Mouse (Mus musculus) liver, embryonic 11.5 days (tissue): ENCODE measurements at regions not wholly inside any gene's neighbourhood (a gene's known extent, or its start where the extent isn't known, plus 50 kb on each side); places are given as distances from the start of the nearest gene placed in this dataset.

ENCODE experiments used
- ATAC-seq: fragments of 200-750 bp; cut with Nextera tagmentation; replicated peaks from 2 replicates; pipeline ENCODE4 v1.8.0; 2017; ENCODE audit warnings: moderate number of reproducible peaks, mild to moderate bottlenecking, moderate TSS enrichment, moderate library complexity; ENCODE audit not compliant: low FRiP score
- DNase-seq: peaks from one replicate; pipeline ENCODE4 v3.0.0-alpha.2; 2017; ENCODE audit warnings: low spot score
- H3K27ac ChIP-seq: fragments of 300-500 bp; sonication (generic); 2 replicates; pipeline ENCODE4 v1.5.1; 2014; ENCODE audit warnings: mild to moderate bottlenecking, low read depth, low read length, control low read depth
- H3K27me3 ChIP-seq: fragments of 300-500 bp; sonication (generic); replicated peaks from 2 replicates; pipeline ENCODE4 v1.6.1; 2014; ENCODE audit warnings: low read length, mixed read lengths; ENCODE audit not compliant: control insufficient read depth, insufficient read depth
- H3K36me3 ChIP-seq: fragments of 300-500 bp; sonication (generic); 2 replicates; pipeline ENCODE4 v1.6.1; 2014; ENCODE audit warnings: mild to moderate bottlenecking, low read length, moderate library complexity, mixed read lengths; ENCODE audit not compliant: control insufficient read depth, insufficient read depth
- H3K4me1 ChIP-seq: fragments of 300-500 bp; sonication (generic); replicated peaks from 2 replicates; pipeline ENCODE4 v1.6.1; 2014; ENCODE audit warnings: low read length, mixed read lengths; ENCODE audit not compliant: control insufficient read depth, insufficient read depth
- H3K4me2 ChIP-seq: fragments of 300-500 bp; sonication (generic); 2 replicates; pipeline ENCODE4 v1.6.1; 2014; ENCODE audit warnings: mild to moderate bottlenecking, control low read depth, moderate library complexity
- H3K4me3 ChIP-seq: fragments of 300-500 bp; sonication (generic); 2 replicates; pipeline ENCODE4 v1.5.1; 2014; ENCODE audit warnings: low read depth, low read length, control low read depth
- H3K9ac ChIP-seq: fragments of 300-500 bp; sonication (generic); 2 replicates; pipeline ENCODE4 v1.6.1; 2014; ENCODE audit warnings: low read depth, low read length, control low read depth
- H3K9me3 ChIP-seq: fragments of 300-500 bp; sonication (generic); 2 replicates; pipeline ENCODE4 v1.6.1; 2016; ENCODE audit warnings: low read length, inconsistent platforms, mixed read lengths; ENCODE audit not compliant: control insufficient read depth
- WGBS: fragments of 180-500 bp; shearing (Covaris S2); extraction: QIAGEN DNeasy Blood & Tissue Kit; methylation state at CpG from one replicate; pipeline ENCODE4 v1.1.7; 2014; 5-methylcytosine and 5-hydroxymethylcytosine counted together

DNA sequence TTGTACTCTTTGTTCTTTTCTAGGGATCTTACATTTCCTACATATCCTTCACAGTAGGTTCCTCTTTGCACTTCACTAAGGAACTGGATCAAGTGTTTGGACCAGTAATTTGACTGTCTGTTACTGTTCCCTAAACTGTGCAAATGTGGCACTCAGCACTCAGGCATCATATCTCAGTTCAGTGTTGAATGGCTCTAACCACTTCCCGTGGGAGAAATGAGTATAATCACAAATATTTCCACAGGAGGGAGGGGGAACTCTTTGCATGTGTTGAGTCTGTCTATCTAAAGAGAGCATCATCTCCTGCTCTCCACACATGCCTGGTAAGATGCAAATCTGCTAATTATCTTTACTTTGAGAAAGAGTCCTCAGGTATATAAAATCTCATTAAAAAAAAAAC, 588.5 kb downstream of the Plod2 start:
- H3K27ac ChIP-seq = no peak overlapping the region
- H3K9me3 ChIP-seq = no peaks in the 10 kb centered on the region
- no peak overlapping the region for H3K4me2 ChIP-seq
- H3K4me1 ChIP-seq = no peaks in the 10 kb centered on the region
- no peak for ATAC-seq
- DNase-seq = no peak
- H3K27me3 ChIP-seq = no peaks in the 10 kb centered on the region
- WGBS = 58% methylated on average over 1 of the region's 1 CpGs
- H3K9ac ChIP-seq = no peak overlapping the region
- H3K36me3 ChIP-seq = no peaks in the 10 kb centered on the region
- H3K4me3 ChIP-seq = no peak overlapping the region

GRCm38 (mm10) chr9:93131620-93132200, 589.7 kb downstream of the Plod2 start:
- Histone ChIP-seq H3K4me1 (no peaks in the 10 kb centered on the region), H3K9me3 (no peaks in the 10 kb centered on the region), H3K27me3 (no peaks in the 10 kb centered on the region), H3K27ac (no peak overlapping the region), H3K9ac (no peak overlapping the region), H3K36me3 (no peaks in the 10 kb centered on the region), H3K4me3 (no peak overlapping the region), H3K4me2 (no peak overlapping the region)
- DNase-seq (no peak), ATAC-seq (no peak)

DNA sequence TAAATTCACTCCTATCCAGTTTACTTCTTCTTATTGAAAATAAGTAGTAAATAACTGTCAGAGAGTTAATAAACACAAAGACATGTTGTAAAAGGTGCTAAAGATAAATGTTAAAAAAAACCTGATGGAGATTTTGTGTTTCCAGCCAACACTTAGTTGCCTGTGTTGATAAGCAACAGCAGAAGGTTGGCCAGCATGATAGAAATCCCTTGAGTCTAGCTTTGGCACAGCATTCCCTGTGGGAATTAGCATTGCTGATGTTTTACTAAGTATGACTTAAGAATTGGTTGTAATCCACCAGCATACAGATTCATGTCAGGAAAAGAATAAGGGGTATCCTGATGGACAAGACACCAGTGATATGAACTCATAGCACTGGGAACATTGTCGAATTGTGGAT, 594.3 kb downstream of the Plod2 start:
- H3K27me3 ChIP-seq = no peaks in the 10 kb centered on the region
- WGBS = 76% methylated on average over 1 of the region's 1 CpGs
- ATAC-seq = no peak

DNA sequence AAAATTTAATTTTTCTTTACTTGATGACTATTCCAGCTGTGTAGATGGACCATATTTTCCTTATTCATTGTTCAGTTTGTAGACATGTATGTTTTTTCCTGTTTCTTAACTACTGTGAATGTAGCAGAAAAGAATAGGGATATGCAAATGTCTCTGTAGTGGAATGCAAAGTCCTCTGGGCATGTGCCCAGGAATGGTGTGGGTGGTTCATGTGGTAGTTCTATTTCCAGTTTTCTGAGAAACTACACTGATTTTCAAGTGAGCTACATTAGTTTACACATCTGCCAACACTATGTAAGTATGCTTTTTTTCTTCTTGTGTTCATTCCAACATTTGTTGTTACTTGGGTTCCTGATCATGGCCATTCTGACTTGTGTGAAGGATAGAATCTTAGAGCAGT, 628.0 kb downstream of the Plod2 start:
- H3K9ac ChIP-seq = no peak overlapping the region
- ATAC-seq = no peak
- no peak for DNase-seq
- H3K4me2 ChIP-seq = no peak overlapping the region
- H3K36me3 ChIP-seq = no peaks in the 10 kb centered on the region
- H3K27me3 ChIP-seq = no peaks in the 10 kb centered on the region
- H3K4me1 ChIP-seq = no peaks in the 10 kb centered on the region
- H3K27ac ChIP-seq = no peak overlapping the region
- H3K4me3 ChIP-seq = no peak overlapping the region
- H3K9me3 ChIP-seq = no peaks in the 10 kb centered on the region

More for the DNA sequence above, 594.3 kb downstream of the Plod2 start:
- Histone ChIP-seq H3K36me3 (no peaks in the 10 kb centered on the region), H3K4me1 (no peaks in the 10 kb centered on the region), H3K4me2 (no peak overlapping the region), H3K9ac (no peak overlapping the region), H3K9me3 (no peaks in the 10 kb centered on the region), H3K4me3 (no peak overlapping the region), H3K27ac (no peak overlapping the region)
- DNase-seq = no peak

DNA sequence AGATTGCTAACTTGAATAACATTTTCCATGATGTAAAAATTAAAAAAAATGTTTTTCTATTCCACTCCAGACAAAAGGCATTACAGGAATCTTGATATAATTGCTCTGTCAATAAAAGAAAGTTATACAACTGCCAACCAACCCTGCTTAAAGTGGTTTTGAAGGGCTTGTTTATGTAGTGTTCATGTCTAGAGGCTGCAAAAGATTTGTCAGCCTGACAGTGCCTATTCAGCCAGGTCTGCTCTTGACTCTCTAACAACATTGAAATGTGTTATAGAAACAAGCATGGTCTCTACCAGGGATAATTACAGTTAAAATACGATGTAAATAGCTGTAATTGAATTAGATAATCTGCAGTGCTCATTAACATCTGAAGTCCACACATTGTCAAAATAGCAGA, 644.6 kb downstream of the Plod2 start:
- ATAC-seq = no peak
- H3K27me3 ChIP-seq = no peaks in the 10 kb centered on the region

GRCm38 (mm10) chr9:93232562-93232961, 690.5 kb downstream of the Plod2 start:
- Histone ChIP-seq H3K4me1 (no peaks in the 10 kb centered on the region), H3K4me2 (no peak overlapping the region), H3K27me3 (no peaks in the 10 kb centered on the region), H3K4me3 (no peak overlapping the region), H3K9ac (no peak overlapping the region), H3K36me3 (no peaks in the 10 kb centered on the region), H3K27ac (no peak overlapping the region), H3K9me3 (no peaks in the 10 kb centered on the region)
- ATAC-seq = no peak
- no peak for DNase-seq

More for the DNA sequence above, 644.6 kb downstream of the Plod2 start:
- DNase-seq = no peak
- Histone ChIP-seq H3K27ac (no peak overlapping the region), H3K4me3 (no peak overlapping the region), H3K4me1 (no peaks in the 10 kb centered on the region), H3K9me3 (no peaks in the 10 kb centered on the region), H3K9ac (no peak overlapping the region), H3K36me3 (no peaks in the 10 kb centered on the region), H3K4me2 (no peak overlapping the region)
- WGBS = 62% methylated on average over 1 of the region's 1 CpGs

DNA sequence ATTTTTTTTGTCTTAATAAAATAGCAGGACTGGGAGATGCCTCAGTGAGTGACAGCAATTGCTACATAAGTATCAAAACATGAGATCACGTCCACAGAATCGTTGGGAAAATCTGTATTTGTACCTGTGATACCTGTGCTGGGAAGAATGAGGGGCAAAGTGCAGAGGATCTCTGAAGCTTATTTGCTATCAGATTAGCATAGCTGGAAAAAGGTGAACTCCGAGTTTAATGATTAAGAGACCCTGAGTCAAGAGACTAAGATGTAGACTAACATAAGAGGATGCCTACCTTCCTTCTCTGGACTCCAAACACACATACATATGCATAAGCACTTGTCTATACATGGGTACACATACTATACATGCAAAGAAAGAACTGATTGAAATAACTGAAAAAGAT, 710.1 kb downstream of the Plod2 start:
- Histone ChIP-seq H3K9ac (no peak overlapping the region), H3K4me3 (no peak overlapping the region), H3K9me3 (no peaks in the 10 kb centered on the region), H3K27ac (no peak overlapping the region), H3K4me1 (no peaks in the 10 kb centered on the region), H3K36me3 (no peaks in the 10 kb centered on the region), H3K4me2 (no peak overlapping the region), H3K27me3 (no peaks in the 10 kb centered on the region)
- WGBS = 64% methylated on average over 3 of the region's 3 CpGs
- DNase-seq (no peak), ATAC-seq (no peak)

GRCm38 (mm10) chr9:93297332-93297731, 755.3 kb downstream of the Plod2 start:
- Histone ChIP-seq H3K27me3 (no peaks in the 10 kb centered on the region), H3K27ac (no peak overlapping the region), H3K4me3 (no peak overlapping the region), H3K36me3 (no peaks in the 10 kb centered on the region), H3K9me3 (no peaks in the 10 kb centered on the region), H3K9ac (no peak overlapping the region), H3K4me1 (no peaks in the 10 kb centered on the region), H3K4me2 (no peak overlapping the region)
- DNase-seq (no peak), ATAC-seq (no peak)
- 79% methylated on average over 2 of the region's 2 CpGs for WGBS

- WGBS = 49% methylated on average over 2 of the region's 2 CpGs
These were observed 764.7 kb downstream of the Plod2 start for GRCm38 (mm10) chr9:93306753-93307152.

More at GRCm38 (mm10) chr9:93306753-93307152, 764.7 kb downstream of the Plod2 start:
- no peak for ATAC-seq
- Histone ChIP-seq H3K27ac (no peak overlapping the region), H3K9ac (no peak overlapping the region), H3K36me3 (no peaks in the 10 kb centered on the region), H3K9me3 (no peaks in the 10 kb centered on the region), H3K4me3 (no peak overlapping the region), H3K27me3 (no peaks in the 10 kb centered on the region), H3K4me2 (no peak overlapping the region), H3K4me1 (no peaks in the 10 kb centered on the region)
- DNase-seq = no peak
